Mouse (Mus musculus) frontal cortex, adult 2 months (tissue): Measurements from ENCODE around the gene Neurod2. TPM values are rescaled to one million over a fixed set of nuclear protein-coding genes. Genes with fewer than 3 reads are reported as not detected.

Source experiments
- DNase-seq, 2 experiments: peaks; one replicate each; pipeline ENCODE4 v3.0.0; 2022; ENCODE audit warnings: low spot score in 1 of 2; ENCODE audit errors: extremely low spot score in 1 of 2
- polyA plus RNA-seq: library from polyadenylated mRNA; depleted of rRNA; stranded (reverse); fragments of >200 nt; gene quantifications from 2 replicates; pipeline ENCODE4 v1.2.3, GENCODE M21; 2012

Neurod2 gene
- polyA plus RNA-seq, 1 experiment = 33.9 TPM

DNA sequence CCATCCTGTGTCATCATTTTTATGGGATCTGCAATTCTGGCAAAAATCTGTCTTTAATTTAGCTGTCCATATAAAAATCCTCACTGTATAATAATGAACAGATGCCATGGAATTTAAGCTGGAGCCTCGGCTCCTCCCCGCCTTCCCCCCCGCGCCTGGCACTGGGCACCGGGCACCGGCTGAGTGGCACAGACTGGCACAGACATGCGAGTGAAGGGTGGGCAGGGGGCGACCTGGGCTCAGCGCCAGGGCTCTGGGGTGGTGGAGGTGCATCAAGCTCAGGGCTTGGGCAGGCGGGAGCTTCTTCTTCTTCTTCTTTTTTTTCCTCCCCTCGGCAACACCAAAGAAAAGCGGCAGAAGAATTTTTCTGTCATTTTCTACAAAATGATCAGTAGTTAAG is 9.1 kb downstream of the Neurod2 start:
- DNase-seq = no peak

DNA sequence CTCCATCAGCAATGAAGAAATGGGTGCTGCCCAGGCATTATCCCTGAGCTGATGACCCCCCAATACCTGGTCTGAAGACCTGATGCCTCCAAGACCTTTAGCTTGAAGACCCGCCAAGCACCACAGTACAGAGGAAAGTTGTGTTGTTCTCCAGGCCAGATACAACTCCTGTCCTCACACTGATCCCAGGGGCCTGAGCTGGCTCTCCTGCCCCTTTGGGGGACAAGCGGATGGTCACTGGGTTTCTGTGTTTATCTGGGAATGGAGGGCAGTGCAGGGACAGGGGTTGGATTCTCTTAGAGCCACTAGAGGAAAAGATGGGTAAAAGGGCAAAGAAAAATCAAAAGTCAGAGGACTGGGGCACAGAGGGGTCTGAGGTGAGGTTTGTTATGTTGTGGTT is 9.5 kb downstream of the Neurod2 start:
- DNase-seq = no peak

DNA sequence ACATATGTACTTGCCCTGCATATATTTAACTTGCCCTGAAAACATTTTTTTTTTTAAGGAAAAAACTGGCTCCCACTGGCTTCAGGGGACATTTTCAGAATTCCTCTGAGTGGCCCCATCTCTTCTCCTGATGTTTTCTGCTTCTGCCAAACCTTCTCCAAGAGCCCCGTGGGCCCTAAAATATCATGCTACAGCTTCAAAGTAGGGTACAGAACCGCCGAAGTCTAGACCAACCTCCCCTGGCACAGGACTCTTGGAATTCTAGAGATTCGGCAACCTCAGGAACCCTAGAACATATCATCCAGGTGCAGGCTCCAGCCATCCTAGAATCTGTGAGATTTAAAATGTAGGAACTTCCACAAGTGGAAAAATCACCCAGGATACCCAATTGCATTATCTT is 9.9 kb downstream of the Neurod2 start:
- no peak for DNase-seq

DNA sequence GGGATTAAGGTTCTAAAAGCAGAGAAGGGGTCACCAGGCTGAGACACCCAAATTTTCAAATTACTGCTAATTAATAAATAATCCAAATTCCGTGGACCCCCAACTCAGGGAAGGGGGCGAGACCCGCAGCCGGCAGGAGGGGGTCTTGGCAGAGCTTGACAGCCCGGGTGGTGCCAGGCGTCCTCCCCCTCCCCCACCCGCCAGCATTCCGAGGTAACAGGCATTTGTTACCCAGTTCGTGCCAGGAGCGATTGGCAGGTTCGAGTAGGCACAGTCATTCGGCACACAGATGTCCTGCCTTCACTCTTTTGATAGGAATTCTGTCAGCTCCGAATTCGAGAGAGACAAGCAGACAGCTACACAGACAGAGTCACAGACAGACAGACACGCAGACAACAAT is 10.3 kb downstream of the Neurod2 start:
- no peak for DNase-seq

DNA sequence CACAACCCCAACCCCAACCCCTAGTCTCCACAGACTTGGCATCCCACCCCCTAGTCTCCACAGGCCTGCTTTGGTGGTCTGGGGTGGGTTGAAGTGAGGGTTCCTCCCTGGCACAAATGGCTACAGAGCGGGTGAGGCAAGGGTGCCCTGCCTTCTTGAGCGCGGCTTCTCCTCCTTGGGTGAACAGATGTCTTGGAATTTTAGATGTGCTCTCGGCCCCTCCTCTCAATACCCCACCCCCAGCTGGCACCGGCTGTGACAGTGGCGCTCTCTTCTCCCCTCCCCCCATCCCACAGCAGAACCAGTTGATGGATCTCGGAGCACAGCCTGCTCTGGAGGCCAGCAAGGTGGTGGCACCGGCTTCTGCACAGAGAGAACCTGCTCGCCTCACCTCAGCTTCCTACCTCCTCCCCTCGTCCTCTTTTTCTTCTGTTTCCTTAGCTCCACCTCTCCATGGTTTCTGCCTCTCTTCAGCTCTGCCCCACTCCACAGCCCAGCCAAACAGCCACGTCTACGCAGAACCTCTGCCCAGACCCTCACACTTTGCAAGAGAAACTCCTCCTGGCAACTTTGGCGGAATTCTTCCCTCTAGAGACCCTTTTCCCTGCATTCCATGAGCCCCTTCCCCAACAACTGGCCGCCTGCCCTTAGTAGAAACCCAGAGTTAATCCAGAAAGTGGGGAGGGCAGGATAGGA is 10.9 kb downstream of the Neurod2 start:
- DNase-seq = no peak

DNA sequence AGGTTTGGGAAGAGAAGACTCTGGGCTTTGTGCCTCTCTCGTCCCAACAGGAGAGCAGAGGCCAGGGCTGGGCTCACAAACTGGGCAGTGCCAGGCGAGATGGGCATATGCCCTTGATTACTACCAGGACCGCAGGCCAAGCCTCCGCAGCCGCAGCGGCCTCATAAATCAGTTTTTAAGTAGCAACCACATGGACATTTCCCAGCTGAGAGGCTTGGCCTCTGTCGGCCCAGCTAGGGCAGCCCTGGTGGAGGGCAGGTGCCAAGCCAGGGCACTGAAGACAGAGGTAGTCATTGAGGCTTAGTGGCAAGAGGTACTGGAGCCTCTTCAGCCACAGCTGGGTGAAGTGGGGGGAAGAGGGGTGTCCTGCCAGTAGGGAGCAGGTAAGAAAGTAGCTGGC is 12.0 kb downstream of the Neurod2 start:
- DNase-seq = no peak

DNA sequence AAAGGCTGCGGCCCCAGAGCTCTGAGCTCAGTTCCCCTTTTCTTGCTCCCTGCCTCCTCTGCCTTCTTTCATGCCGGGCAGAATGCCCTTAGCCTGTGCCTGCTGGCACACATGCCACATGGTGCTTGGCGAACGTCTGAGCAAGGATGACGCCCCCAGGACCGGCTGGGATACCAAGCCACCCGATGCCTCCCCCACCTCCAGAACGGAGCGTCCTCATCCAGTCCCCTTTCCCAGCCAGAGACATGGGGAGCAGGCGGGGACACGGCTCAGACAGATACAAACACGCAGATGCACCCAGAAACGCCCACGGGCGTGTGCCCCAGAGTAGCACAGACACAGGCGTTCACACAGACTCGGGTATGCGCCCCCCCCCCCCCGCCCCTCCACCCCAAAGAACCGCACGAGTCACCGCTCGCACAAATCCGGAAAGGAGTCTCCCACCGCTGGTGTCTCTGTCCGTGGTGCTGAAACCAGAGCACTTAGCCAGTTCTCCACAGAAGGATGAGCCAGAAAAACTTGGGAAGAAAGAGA is 15.6 kb downstream of the Neurod2 start:
- DNase-seq = peak; percentile 58 to 70

DNA sequence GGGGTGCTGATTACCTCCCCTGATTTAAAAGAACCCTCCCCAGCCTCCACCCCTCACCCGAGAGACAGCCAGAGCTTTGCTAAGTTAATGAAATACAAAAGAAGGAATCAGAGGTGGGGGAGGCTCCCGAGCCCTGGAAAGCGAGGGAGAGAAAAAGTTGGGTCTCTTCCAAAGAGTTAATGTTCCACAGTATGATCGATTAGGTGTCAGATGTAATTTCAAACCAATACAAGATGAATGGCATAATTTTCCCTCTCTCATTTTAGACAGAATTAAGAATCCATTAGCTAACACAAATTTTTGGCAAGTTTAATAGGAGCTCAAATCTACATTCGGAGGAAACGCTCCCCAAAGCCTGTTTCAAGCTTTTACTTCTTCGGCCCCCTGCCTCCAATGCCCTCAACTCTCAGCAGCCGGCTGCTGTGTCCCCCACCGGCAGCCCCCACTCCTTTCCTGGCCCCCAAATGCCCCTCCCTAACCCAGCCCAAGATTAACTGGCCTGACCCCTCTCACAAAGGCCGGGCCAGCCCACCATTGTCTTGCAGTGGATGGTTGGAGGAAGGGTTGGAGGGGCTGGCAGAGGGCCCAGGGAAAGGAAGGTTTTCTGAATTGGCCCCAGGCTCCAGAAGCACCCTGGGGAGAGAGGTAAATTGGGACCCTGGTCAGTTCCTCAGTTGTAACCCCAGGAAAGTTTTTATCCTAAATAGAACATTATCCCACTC is 30.8 kb downstream of the Neurod2 start:
- DNase-seq = no peak

DNA sequence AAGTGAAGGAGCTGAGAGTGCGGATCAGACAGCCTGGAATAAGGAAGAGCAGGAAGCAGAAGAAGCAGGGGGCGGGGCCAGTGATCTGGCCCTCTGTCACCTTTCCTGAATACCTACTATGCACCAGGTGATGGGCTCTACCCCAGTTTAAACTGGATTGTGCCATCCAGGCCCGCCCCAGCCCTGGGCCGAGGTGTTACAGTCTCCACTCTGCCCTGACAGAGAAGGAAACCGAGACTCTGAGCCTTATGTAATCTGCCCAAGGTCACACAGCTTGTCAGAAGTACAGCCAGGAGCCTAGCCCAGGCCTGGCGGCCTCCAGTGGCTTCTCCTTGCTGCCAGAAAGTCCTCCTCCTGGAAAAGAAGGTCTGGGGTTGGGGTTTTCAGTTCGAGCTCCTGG is 31.7 kb downstream of the Neurod2 start:
- no peak for DNase-seq

DNA sequence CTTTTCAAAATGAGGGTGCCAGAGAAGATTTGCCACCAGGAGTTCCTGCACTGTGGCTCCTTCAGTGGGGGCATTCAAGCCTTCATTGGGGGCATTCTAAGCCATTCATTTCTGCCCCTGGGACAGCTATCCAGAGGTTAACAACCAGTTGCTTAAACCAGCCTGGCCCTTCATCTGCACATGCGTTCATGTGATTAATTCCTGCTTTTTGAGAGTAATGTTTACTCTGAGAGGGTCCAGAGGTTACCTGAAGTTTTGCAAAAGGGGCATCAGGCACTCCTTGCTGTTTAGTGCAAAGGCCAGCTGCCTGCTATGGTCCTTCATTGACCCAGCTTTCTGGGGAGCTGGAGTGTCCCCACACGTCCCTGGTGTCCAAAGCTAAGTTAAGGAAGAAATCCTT is 32.5 kb downstream of the Neurod2 start:
- no peak for DNase-seq

DNA sequence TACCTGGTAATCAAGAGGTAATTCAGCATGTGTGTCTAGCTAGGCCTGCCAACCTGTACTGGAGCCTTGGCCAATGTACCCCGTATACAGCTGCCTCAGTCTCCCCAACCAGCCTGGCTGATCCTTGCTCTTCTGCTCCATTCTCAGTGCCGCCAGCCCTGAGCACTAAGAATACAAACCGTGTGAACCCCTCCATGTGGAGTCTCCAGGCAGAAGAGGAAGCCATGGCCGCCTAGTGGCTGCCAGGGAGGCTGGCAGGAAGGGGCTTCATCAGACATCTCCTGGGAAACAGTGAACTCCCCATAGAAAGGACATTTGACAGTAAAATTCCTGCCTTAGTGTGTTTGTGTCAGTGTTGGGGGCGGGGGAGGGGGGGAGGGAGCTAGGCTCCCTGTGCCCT is 33.2 kb downstream of the Neurod2 start:
- peak in 1 of 2 experiments; percentile 62 for DNase-seq

DNA sequence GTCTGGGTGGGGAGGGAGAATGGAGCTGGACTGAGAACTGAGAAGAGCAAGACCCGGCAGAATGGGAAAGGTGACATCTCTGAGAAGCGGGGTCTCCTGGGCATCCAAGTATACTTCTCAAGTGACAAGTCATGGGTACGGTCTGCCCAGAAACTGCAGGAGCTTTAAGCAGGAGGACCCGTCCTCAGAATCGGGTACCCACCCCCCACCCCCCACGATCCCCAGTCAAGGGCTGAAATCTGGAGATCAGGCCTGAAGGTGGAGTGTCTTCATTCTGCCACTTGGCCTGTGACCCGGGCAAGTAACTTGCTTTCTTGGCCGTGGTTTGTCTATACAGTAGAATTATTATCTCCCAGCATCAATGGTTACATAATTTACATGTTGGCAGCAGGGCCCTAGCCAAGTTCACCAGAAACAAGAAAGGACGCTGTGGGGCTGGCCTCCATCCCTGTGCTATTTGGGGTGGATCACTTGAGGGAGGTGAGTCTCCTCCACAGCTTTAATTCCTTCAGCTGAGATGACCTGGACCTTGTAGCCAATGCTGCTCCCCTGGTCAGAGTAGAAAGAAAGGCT is 34.3 kb downstream of the Neurod2 start:
- DNase-seq = no peak

DNA sequence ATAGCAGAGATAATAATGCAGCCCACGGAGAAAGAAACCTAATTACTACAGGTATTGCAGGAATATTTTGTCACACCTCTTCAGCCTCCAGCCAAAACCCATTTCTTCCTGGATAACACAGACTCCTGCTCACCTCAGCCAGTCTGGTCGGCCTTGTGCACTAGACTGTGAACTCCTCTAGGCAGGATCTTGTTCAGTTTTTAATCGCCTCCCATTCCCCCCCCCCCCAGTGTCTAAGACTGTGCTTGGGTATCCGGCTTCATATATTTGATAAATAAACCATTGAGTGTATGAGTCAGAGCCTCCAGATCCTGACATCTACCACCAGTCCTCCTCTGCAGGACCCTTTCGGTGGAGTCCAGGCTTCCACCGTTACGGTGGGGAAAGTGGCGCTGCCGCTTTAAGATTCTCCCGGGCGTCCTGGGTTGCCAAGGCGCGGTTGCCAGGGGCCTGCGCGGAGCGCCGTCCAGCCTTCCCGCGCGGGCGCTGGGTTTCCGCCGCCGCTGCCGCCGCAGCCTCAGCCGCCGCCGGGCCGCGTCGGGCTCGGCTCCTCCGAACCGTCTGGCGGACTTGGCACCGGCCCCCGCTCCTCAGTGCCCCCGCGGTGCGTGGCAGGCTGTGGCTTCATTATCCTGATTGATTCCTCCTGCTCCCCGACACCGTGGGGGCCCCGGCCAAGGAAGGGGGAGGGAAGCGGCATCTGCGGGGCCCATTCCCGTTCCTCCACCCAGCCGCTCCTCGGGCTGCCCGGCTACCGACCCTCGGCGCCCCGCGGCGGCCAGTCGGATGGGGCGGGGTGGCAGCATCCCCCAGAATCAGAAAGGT is 35.0 kb downstream of the Neurod2 start:
- DNase-seq = peak in 1 of 2 experiments; percentile 81

DNA sequence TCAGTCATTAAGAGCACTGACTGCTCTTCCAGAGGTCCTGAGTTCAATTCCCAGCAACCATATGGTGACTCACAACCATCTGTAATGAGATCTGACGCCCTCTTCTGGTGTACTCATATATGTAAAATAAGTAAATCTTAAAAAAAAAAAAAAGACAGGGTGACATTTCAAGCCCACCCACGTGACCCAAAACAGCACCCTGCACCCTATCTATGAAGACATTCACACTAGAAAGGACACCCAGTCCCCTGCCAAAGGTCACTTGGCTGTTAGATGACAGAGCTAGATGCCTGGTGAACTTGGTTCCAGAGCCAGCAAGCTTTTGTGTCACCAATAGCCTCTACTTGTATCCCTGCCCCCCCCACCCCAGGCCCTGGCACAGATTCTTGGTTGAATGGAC is 36.4 kb downstream of the Neurod2 start:
- DNase-seq = no peak

DNA sequence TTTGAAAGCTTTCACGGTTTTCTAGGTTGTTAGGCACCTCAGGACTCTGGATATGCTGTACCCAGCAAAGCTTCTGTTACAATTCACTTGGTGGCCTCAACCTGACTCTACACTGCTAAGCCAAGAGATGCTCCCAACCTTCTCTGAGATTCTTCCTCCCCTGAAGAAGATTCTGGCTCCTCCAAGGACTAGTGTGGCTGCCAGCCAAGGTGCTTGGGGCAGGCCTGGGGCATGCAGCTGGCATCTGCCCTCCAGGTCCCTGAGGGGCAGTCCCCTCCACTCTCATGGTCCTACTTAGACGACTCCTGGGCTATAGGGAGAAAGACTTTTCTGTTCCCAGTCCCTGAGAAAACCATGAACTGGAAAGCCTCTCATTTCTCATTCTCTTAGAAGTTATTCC is 38.5 kb downstream of the Neurod2 start:
- DNase-seq = no peak

DNA sequence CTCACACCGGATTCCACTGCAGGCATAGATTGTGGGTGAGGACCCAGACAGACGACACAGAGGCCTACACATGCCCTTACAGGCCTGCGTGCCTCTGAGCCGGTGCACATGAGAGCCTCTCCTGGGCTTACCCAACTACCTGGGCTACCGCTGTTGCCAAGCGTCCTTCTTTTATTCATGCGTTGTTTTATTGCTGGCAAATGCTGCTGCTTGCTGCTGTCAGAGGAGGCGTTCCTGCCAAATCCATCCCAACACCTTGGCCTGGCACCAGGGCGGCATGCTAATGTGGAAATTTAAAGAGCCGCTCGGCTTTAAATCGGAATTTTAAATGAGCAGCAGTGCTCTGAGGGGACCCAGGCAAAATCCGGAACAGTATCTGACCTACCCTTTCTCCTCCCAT is 39.6 kb downstream of the Neurod2 start:
- peak in 1 of 2 experiments; percentile 64 for DNase-seq

DNA sequence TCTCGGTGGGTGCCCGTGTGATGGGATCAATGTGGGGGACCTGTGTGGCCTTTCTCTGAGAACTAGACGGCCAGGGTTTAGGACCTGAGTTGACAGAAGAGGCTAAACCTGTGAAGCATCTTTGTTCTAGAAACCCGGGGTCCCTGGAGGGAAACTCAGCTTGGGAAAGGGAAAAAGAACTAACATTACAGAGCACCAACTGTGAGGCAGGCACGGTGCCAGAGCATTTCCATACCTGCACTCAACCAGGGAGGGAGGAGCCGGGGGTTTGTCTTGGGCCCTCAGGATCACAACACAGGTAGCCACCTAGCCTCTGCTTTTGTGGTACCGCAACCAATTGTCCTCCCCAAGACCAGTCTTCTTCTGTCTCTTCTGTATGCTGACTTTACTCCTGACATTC is 41.5 kb downstream of the Neurod2 start:
- DNase-seq = no peak

DNA sequence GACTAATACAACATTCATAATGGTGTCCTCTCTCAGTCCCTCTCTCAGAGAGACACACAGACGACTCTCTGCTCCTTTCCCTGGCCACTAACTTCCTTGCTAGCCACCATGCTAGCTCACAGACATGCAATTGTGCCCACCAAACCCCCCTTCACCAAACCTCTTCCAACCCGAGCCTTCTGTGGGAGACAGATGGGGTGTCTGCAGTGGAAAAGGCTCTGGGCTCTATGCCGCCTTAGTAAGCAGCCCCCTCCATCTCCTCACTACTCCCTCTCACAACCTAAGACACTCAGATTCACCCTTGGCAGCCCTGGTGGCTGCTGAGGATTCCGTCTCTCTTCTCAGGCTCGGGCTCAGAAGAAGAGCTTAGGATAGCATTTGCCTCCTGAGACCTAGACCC is 41.9 kb downstream of the Neurod2 start:
- DNase-seq = no peak

DNA sequence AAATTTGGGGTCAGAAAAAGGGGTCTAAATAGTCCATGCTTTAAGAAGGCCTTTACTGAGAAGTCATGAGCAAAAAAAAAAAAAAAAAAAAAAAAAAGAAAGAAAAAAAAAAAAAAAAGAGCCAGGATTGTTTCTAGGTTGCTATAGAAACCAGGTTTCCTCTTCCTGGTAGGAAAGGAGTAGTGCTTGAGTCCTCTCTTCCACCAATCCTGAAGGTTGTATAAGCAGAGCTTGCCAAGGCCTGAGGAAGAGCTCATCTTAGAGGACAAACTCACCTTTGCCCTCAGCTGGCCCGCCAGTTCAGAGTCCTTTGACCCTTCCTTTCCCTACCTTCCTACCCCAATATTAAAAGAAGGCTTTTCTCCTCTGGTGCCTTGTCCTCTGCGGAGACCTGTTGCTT is 44.1 kb downstream of the Neurod2 start:
- DNase-seq = no peak

DNA sequence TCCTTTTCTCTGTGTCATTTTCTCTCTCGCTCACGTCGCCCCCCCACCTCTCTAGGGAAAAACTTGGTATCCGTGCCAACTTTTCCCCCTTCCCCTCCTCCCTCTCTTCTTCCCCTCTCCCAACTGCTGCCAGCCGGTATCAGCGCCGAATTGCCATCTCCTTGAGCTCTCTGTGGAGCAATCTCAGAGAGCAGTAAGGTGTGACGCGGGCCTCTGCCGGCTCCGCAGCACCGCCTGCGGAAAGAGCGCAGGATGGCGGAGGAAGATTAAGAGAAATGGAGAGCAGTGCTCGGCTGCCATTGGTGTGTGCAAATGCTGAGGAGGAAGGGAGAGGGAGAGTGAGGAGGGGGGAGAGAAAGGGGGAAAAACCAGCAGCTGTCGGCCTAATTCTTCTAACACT is 45.2 kb downstream of the Neurod2 start:
- DNase-seq = peak in 1 of 2 experiments; percentile 72

DNA sequence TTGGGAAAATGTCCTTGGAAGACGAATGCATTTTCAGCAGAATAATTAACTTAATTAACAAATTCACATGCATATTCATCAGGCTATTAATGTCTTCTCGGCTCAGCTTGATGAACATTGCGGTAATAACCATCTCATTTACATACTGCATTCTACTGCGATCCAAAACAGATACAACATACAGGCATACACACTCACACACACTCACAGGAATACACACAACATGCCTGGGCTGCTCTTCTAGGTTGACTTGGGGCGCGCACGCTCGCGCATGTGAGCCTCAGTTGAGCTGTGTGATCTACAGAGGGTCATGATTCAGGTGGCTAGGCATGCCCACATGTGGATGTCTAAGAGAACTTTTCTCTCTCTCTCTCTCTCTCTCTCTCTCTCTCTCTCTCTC is 45.7 kb downstream of the Neurod2 start:
- DNase-seq = no peak
